Mouse (Mus musculus): ENCODE measurements around the gene Tctex1d4. TPM values are rescaled to one million over a fixed set of nuclear protein-coding genes. Genes with fewer than 3 reads are reported as not detected.

The Tctex1d4 gene
- total RNA-seq, 2 experiments from 2014 or later: 0.31 TPM; not detected in 1

DNA sequence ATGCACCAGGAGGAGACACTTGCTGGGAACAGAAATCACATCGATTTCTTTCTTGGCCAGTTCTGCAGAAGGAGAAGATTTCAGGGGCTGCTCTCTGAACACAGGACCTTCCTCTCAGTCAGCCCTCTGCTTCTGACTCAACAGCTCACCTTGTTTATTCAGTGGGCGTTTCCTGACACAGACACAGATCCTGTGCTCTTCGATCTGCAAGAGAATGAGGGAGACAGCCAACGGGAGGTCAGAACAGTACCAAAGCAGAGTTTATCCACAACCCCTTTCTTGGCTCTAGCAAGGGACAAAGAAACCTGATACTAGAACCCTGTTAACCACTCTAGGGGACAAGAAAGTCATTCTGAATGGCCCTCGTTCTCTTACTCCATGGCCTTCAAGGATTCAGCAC lies 43.3 kb downstream of the Tctex1d4 start:
- no peak for DNase-seq
- intact Hi-C loops (cut with DNase I): no loop called here

Small RNAs within 50 kb of the gene (microRNA-seq; reads per million reads assigned to microRNA genes)
- 0 reads per million in 2 experiments for gene Gm22398

Other genes with a start within 250 kb of the Tctex1d4 start
- 1 to 10 TPM; 1.5 to 1.6 TPM for gene Zswim5, start 249.4 kb upstream of the Tctex1d4 start, total RNA-seq (2021)
- 10 to 100 TPM; 92.0 to 98.7 TPM for gene Urod, start 132.4 kb upstream of the Tctex1d4 start, total RNA-seq (2021)
- gene Hectd3, start 131.5 kb upstream of the Tctex1d4 start, total RNA-seq (2021): 10 to 100 TPM; 13.9 to 14.9 TPM
- gene Eif2b3, start 107.4 kb upstream of the Tctex1d4 start, total RNA-seq (2021): 10 to 100 TPM; 19.2 to 20.3 TPM
- 1 to 10 TPM; 3.6 to 4.3 TPM for gene Ptch2, start 30.7 kb upstream of the Tctex1d4 start, total RNA-seq (2021)
- 1 to 10 TPM; 5.1 to 6.4 TPM for gene Btbd19, start 1.1 kb upstream of the Tctex1d4 start, total RNA-seq (2021)
- gene Plk3, start 7.2 kb downstream of the Tctex1d4 start, total RNA-seq (2021): 1 to 10 TPM; 3.7 to 4.3 TPM
- 100 to 1,000 TPM; 803 to 807 TPM for gene Rps8, start 29.4 kb downstream of the Tctex1d4 start, total RNA-seq (2021)
- 1 to 10 TPM; 5.2 to 8.0 TPM for gene Kif2c, start 55.8 kb downstream of the Tctex1d4 start, total RNA-seq (2021)
- gene Tmem53, start 125.2 kb downstream of the Tctex1d4 start, total RNA-seq (2021): 10 to 100 TPM; 28.5 to 40.0 TPM
- under 1 TPM; 0.35 to 0.38 TPM for gene Armh1, start 125.3 kb downstream of the Tctex1d4 start, total RNA-seq (2021)